Mouse (Mus musculus) olfactory bulb, adult 2 months (tissue): Measurements from ENCODE around the gene Abca7. TPM values are rescaled to one million over a fixed set of nuclear protein-coding genes. Genes with fewer than 3 reads are reported as not detected.

Source experiments
- H3K27ac ChIP-seq: fragments of 200-500 bp; 2 replicates; pipeline ENCODE4 v1.5.1; 2012; ENCODE audit warnings: low read depth, low read length; ENCODE audit not compliant: insufficient read depth
- H3K4me1 ChIP-seq: fragments of 200-500 bp; 2 replicates; pipeline ENCODE4 v1.6.1; 2012; ENCODE audit warnings: low read length; ENCODE audit not compliant: control insufficient read depth, insufficient read depth
- H3K4me3 ChIP-seq: fragments of 200-500 bp; 2 replicates; pipeline ENCODE4 v1.5.1; 2012; ENCODE audit warnings: mild to moderate bottlenecking, low read depth, low read length, moderate library complexity; ENCODE audit not compliant: insufficient read depth
- CTCF ChIP-seq: fragments of 200-500 bp; IDR thresholded peaks from 2 replicates; pipeline ENCODE4 v1.5.1; 2012; ENCODE audit warnings: low read depth, mild to moderate bottlenecking, low read length, moderate library complexity; ENCODE audit not compliant: insufficient read depth
- POLR2A ChIP-seq: fragments of 200-500 bp; IDR thresholded peaks from 2 replicates; pipeline ENCODE4 v1.6.1; 2012; ENCODE audit warnings: mild to moderate bottlenecking, low read depth, low read length, moderate library complexity; ENCODE audit not compliant: insufficient read depth
- WGBS: fragments of 180-500 bp; shearing (Covaris S2); methylation state at CpG from one replicate; pipeline ENCODE4 v1.1.7; 2018; 5-methylcytosine and 5-hydroxymethylcytosine counted together
- polyA plus RNA-seq: library from polyadenylated mRNA; stranded (reverse); fragments of >200 nt; gene quantifications from 2 replicates; pipeline ENCODE4 v1.2.4, GENCODE M21; 2012; ENCODE audit warnings: low replicate concordance; ENCODE audit not compliant: missing spikeins, insufficient read depth, insufficient read length

The Abca7 gene
- polyA plus RNA-seq, 1 experiment = not detected

DNA sequence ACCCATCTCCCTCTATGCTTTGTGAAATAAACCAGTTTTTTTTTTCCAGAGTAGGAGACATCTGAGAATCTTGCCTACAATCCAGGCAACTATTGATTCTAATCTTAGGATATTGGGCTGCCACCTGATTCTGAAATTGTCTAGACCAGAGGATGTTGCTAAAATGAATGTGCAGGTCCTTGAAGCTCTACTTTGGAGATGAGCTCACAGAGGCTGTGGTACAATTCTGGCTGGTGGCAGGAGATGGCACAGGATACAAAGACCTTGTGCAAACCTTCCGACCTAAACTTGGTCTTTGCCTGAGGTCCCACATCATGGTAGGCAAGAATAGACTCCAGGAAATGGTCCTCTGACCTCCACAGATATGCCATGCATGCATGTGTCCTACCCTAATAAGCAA is 658 bp upstream of the Abca7 start:
- TF ChIP-seq POLR2A = no peak
- TF ChIP-seq CTCF = no peak
- peaks cover 16% of the 10 kb centered on the region for H3K4me1 ChIP-seq
- H3K27ac ChIP-seq = no peak overlapping the region
- WGBS = 74% methylated on average over 1 of the region's 1 CpGs
- no peak overlapping the region for H3K4me3 ChIP-seq

DNA sequence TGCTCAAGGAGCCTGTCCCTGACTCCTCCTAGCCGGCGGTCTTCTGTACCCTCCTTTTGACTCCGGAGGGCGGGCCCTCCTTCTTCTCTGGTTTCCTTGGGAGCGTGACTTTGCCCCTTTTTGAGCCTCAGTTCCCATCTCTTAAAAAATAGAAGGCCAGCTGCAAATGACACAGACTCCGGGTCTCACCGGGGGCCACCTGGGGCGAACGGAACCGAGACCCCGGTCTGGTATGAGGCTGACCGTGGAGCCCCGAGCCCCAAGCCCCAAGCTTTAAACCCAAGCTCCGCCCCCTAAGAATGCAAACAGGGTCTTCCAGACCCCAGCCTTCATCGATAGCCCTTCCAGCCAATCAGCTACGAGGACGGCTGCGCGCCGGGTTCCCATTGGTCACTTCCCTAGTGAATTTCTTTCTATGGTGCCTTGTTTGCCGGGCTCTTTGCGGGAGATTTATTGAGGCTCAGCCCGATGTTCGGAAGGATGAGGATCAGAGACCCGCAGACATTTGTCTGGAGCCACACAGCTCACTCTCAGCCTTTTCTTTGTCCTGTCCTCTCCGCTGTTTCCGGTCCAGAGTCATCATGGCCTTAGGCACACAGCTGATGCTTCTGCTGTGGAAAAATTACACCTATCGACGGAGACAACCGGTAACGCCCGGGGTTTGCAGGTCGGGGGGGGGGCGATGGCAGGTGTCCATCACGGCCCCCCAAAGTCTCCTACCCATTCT is 903 bp downstream of the Abca7 start:
- peaks cover 16% of the 10 kb centered on the region for H3K4me1 ChIP-seq
- TF ChIP-seq POLR2A = no peak; the same call in 1 of the 2 replicates
- no peak for TF ChIP-seq CTCF
- no peak overlapping the region for H3K27ac ChIP-seq
- WGBS = under 1% methylated on average over 35 of the region's 35 CpGs
- peak overlapping the region; percentile 72 for H3K4me3 ChIP-seq

DNA sequence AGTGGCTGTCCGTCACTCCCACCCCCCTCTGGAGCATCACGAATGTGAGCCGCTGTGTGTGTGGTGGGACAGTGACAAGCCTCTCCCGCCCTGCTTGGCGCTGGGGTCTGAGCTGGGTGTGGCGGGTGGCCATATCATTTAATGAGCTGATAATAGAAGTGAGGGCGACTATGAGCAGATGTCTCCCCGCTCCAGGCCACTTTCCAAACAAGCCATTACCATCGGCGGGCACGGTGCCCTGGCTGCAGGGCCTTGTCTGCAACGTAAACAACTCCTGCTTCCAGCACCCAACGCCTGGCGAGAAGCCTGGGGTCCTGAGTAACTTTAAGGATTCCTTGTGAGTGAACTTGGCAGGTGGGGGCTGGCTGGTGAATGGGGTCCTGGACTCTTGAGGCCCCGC is 1.5 kb downstream of the Abca7 start:
- Histone ChIP-seq H3K4me3 (peak overlapping the region; percentile 72), H3K4me1 (peaks cover 16% of the 10 kb centered on the region), H3K27ac (no peak overlapping the region)
- TF ChIP-seq CTCF (no peak), POLR2A (no peak)
- WGBS = 10% methylated on average over 15 of the region's 15 CpGs

DNA sequence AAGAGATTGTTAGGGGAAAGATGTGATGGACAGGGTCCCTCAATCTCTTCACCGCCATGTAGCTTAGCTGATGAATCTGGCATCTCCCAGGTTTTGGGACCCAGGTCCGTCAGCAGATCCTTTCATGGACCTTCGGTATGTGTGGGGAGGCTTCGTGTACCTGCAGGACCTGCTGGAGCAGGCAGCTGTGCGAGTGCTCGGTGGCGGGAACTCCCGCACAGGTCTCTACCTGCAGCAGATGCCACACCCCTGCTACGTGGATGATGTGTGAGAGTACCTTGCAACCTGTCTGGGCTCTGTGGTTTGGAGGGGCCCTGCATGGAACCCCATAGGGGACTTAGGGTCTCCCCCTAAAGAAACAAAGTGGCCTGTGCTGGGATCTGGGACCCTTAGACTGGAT is 5.7 kb downstream of the Abca7 start:
- no peak overlapping the region for H3K4me3 ChIP-seq
- WGBS = 88% methylated on average over 9 of the region's 9 CpGs
- H3K27ac ChIP-seq = no peak overlapping the region
- TF ChIP-seq POLR2A = no peak
- TF ChIP-seq CTCF = no peak
- peaks cover 28% of the 10 kb centered on the region for H3K4me1 ChIP-seq

DNA sequence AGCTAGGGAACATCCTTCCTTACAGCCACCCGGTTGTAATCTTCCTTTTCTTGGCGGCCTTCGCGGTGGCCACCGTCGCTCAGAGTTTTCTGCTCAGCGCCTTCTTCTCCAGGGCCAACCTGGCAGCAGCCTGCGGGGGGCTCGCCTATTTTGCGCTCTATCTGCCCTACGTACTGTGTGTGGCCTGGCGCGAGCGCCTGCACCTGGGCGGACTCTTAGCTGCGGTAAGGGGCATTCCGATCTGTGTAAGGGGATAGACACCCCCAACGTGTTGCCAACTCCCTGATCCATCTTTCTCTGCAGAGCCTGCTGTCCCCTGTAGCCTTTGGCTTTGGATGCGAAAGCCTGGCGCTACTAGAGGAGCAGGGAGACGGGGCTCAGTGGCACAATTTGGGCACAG is 6.5 kb downstream of the Abca7 start:
- Histone ChIP-seq H3K4me3 (no peak overlapping the region), H3K27ac (no peak overlapping the region), H3K4me1 (peaks cover 21% of the 10 kb centered on the region)
- 49% methylated on average over 21 of the region's 21 CpGs for WGBS
- TF ChIP-seq CTCF (no peak), POLR2A (no peak)

DNA sequence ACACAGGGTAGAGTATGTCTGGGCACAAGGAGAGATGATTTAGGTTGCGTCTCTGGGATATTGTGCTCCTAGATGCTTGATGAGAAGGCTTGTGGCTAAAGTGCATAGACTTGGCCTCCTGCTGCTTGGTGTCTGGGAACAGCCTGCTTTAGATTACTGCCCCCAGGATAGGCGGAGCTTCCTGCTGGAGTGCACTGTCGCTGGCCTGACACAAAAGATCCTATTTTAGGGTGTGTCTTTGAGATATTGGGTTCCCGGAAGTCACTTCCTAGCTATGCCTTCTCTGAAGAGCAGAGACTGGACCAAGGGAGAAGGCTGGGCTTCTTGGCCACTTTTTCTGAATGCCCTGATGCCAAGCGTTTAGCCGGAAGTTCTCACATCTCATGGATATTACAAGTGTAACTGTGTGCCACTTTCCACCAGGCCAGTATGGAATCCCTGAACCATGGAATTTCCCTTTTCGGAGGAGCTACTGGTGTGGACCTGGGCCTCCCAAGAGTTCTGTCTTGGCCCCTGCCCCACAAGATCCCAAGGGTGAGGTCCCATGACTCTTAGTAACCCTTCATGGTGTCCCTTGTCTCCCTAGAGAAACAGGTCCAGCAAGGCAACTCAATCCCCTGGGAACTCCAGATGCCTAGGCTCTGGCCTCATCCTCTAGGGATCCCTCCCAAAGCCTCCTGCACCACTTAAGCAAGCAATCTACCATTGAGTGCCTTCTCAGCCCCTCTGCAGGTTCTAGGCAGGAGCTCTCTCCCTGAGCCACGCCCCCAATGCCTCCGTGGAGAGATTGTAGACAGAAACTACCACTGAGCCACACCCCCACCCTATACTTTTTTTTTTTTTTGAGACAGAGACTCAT is 7.3 kb downstream of the Abca7 start:
- TF ChIP-seq POLR2A (no peak), CTCF (no peak)
- no peak overlapping the region for H3K4me3 ChIP-seq
- H3K27ac ChIP-seq = no peak overlapping the region
- 67% methylated on average over 9 of the region's 9 CpGs for WGBS
- peaks cover 15% of the 10 kb centered on the region for H3K4me1 ChIP-seq

DNA sequence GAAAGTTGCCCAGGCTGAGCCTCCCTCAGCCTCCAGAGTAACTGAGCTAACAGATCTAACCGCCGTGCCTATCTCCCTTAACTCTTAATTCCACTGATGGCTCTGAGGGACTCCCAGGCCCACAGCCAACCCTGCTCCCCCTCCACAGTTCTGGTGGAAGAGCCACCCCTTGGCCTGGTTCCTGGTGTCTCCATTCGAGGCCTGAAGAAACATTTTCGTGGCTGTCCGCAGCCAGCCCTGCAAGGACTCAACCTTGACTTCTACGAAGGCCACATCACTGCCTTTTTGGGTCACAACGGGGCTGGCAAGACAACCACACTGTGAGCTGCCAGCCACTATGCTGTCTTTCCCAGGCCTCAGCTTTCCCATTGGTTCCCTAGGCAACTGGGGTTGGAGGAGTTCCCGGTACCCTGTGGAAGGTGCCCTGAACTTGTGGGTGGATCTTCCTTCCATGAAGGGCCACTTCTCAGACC is 8.0 kb downstream of the Abca7 start:
- 48% methylated on average over 8 of the region's 8 CpGs for WGBS

DNA sequence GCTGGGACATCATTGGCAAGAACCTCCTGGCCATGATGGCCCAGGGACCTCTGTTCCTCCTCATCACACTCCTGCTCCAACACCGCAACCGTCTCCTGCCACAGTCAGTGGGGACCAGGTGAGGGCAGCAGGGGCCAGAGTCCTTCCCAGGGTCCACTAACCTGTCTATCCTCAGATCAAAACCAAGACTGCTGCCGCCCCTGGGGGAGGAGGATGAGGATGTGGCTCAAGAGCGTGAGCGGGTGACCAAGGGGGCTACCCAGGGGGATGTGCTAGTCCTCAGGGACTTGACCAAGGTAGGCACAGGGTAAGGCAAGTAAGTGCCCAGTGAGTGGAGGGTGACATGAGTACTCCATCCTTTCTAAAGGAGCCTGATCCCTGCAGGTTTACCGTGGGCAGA is 15.4 kb downstream of the Abca7 start:
- WGBS = 92% methylated on average over 6 of the region's 6 CpGs
- no peak overlapping the region for H3K4me3 ChIP-seq
- H3K4me1 ChIP-seq = no peaks in the 10 kb centered on the region
- H3K27ac ChIP-seq = no peak overlapping the region
- TF ChIP-seq CTCF (no peak), POLR2A (no peak)

More for the DNA sequence above, 8.0 kb downstream of the Abca7 start:
- Histone ChIP-seq H3K27ac (no peak overlapping the region), H3K4me1 (peaks cover 15% of the 10 kb centered on the region), H3K4me3 (no peak overlapping the region)
- TF ChIP-seq CTCF (no peak), POLR2A (no peak)

DNA sequence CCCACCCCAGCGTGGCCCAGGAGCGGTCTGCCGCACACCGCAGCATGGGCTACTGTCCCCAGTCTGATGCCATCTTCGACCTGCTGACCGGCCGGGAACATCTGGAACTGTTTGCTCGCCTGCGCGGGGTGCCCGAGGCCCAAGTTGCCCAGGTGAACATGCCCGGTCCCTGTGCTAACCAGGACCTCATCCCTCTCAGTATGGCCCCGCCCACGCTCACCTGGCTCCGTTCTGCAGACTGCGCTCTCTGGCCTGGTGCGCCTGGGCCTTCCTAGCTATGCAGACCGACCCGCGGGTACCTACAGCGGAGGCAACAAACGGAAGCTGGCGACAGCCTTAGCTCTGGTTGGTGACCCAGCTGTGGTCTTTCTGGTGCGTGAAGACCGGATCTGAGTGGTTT is 17.3 kb downstream of the Abca7 start:
- Histone ChIP-seq H3K27ac (no peak overlapping the region), H3K4me3 (no peak overlapping the region), H3K4me1 (no peaks in the 10 kb centered on the region)
- TF ChIP-seq POLR2A (no peak), CTCF (no peak)
- WGBS = 56% methylated on average over 25 of the region's 25 CpGs
